Mouse (Mus musculus) megakaryocyte, embryonic 14.5 days (primary cell): ENCODE data around the gene Vps25. TPM values are rescaled to one million over a fixed set of nuclear protein-coding genes. Genes with fewer than 3 reads are reported as not detected.

Experiments
- H3K27me3 ChIP-seq: replicated peaks from 2 replicates; pipeline ENCODE3; 2012; ENCODE audit warnings: inconsistent platforms
- H3K36me3 ChIP-seq: replicated peaks from 2 replicates; pipeline ENCODE3; 2012; ENCODE audit warnings: low read length, inconsistent platforms, mixed read lengths
- H3K4me1 ChIP-seq: 2 replicates; pipeline ENCODE4 v1.6.1; 2012; ENCODE audit warnings: inconsistent platforms
- H3K4me3 ChIP-seq: replicated peaks from 2 replicates; pipeline ENCODE3; 2012; ENCODE audit warnings: moderate library complexity, mild to moderate bottlenecking, inconsistent platforms
- H3K9me3 ChIP-seq: 2 replicates; pipeline ENCODE4 v1.6.1; 2012; ENCODE audit warnings: inconsistent platforms
- FLI1 ChIP-seq: IDR thresholded peaks from 2 replicates; pipeline ENCODE4 v1.6.1; 2012; ENCODE audit warnings: low read length, inconsistent platforms, mixed read lengths
- GATA1 ChIP-seq: IDR thresholded peaks from 3 replicates; pipeline ENCODE4 v1.6.1; 2012; ENCODE audit warnings: mixed read lengths, low read length, inconsistent platforms, borderline replicate concordance
- polyA plus RNA-seq: library from polyadenylated mRNA; stranded (reverse); fragments of >175 nt; gene quantifications from 2 replicates; pipeline ENCODE4 v1.2.3, GENCODE M21; 2012; ENCODE audit warnings: low replicate concordance; ENCODE audit not compliant: insufficient read depth

Gene Vps25
- polyA plus RNA-seq, 1 experiment: 168 TPM

- no peak for TF ChIP-seq FLI1
- TF ChIP-seq GATA1: no peak
- peaks cover 5% of the 10 kb centered on the region for H3K9me3 ChIP-seq
- H3K4me3 ChIP-seq: no peak overlapping the region
- H3K36me3 ChIP-seq: peaks cover 26% of the 10 kb centered on the region
- peaks cover 44% of the 10 kb centered on the region for H3K27me3 ChIP-seq
- H3K4me1 ChIP-seq: peaks cover 63% of the 10 kb centered on the region
These were observed 18.9 kb downstream of the Vps25 start for GRCm38 (mm10) chr11:101272446-101272845.

- H3K27me3 ChIP-seq: peaks cover 24% of the 10 kb centered on the region
- peak overlapping the region; percentile 18 for H3K4me3 ChIP-seq
- TF ChIP-seq GATA1: no peak
- no peak for TF ChIP-seq FLI1
- H3K4me1 ChIP-seq: peaks cover 70% of the 10 kb centered on the region
- no peaks in the 10 kb centered on the region for H3K9me3 ChIP-seq
- H3K36me3 ChIP-seq: peaks cover 29% of the 10 kb centered on the region
These were observed 21.8 kb downstream of the Vps25 start for GRCm38 (mm10) chr11:101275309-101275708.

GRCm38 (mm10) chr11:101276319-101277070 is 23.0 kb downstream of the Vps25 start:
- peaks cover 29% of the 10 kb centered on the region for H3K36me3 ChIP-seq
- TF ChIP-seq FLI1 (no peak), GATA1 (no peak)
- no peaks in the 10 kb centered on the region for H3K9me3 ChIP-seq
- no peak overlapping the region for H3K4me3 ChIP-seq
- peaks cover 20% of the 10 kb centered on the region for H3K27me3 ChIP-seq
- peaks cover 58% of the 10 kb centered on the region for H3K4me1 ChIP-seq

- peaks cover 29% of the 10 kb centered on the region for H3K36me3 ChIP-seq
- H3K9me3 ChIP-seq: no peaks in the 10 kb centered on the region
- peaks cover 15% of the 10 kb centered on the region for H3K27me3 ChIP-seq
- H3K4me1 ChIP-seq: peaks cover 57% of the 10 kb centered on the region
- peak overlapping the region; percentile 98 for H3K4me3 ChIP-seq
- TF ChIP-seq FLI1: no peak
These were observed 24.1 kb downstream of the Vps25 start for GRCm38 (mm10) chr11:101277381-101278222.

- no peaks in the 10 kb centered on the region for H3K9me3 ChIP-seq
- TF ChIP-seq GATA1 (no peak), FLI1 (no peak)
- peak within 1 kb of the TSS; percentile 98 for H3K4me3 ChIP-seq
- H3K27me3 ChIP-seq: peaks cover 9% of the 10 kb centered on the region
- H3K36me3 ChIP-seq: peaks cover 28% of the 10 kb centered on the region
- peaks cover 55% of the 10 kb centered on the region for H3K4me1 ChIP-seq
These were observed 25.0 kb downstream of the Vps25 start, which contains the start of the genes Cntd1 and Coa3 for GRCm38 (mm10) chr11:101278223-101279192. Cntd1 (plus strand) TSS chr11:101279012. Coa3 (minus strand) TSS chr11:101279114.

GRCm38 (mm10) chr11:101279193-101279569 is 25.7 kb downstream of the Vps25 start:
- TF ChIP-seq FLI1 (no peak), GATA1 (no peak)
- Histone ChIP-seq H3K36me3 (peaks cover 26% of the 10 kb centered on the region), H3K27me3 (peaks cover 6% of the 10 kb centered on the region), H3K4me3 (peak overlapping the region; percentile 98), H3K9me3 (no peaks in the 10 kb centered on the region), H3K4me1 (peaks cover 49% of the 10 kb centered on the region)

- Histone ChIP-seq H3K36me3 (peaks cover 36% of the 10 kb centered on the region), H3K9me3 (no peaks in the 10 kb centered on the region), H3K4me1 (peaks cover 34% of the 10 kb centered on the region), H3K4me3 (peak overlapping the region; percentile 33), H3K27me3 (peaks cover 6% of the 10 kb centered on the region)
- TF ChIP-seq GATA1: no peak
- no peak for TF ChIP-seq FLI1
These were observed 27.3 kb downstream of the Vps25 start for GRCm38 (mm10) chr11:101280837-101281236.

- H3K36me3 ChIP-seq: peaks cover 36% of the 10 kb centered on the region
- H3K27me3 ChIP-seq: peaks cover 6% of the 10 kb centered on the region
- no peak overlapping the region for H3K4me3 ChIP-seq
- H3K9me3 ChIP-seq: no peaks in the 10 kb centered on the region
- TF ChIP-seq GATA1 (no peak), FLI1 (no peak)
- H3K4me1 ChIP-seq: peaks cover 13% of the 10 kb centered on the region
These were observed 29.4 kb downstream of the Vps25 start for GRCm38 (mm10) chr11:101282896-101283295.

GRCm38 (mm10) chr11:101283805-101284204 is 30.3 kb downstream of the Vps25 start:
- Histone ChIP-seq H3K36me3 (peaks cover 45% of the 10 kb centered on the region), H3K4me1 (peaks cover 6% of the 10 kb centered on the region; the same call in 1 of the 2 replicates), H3K27me3 (peaks cover 6% of the 10 kb centered on the region), H3K4me3 (no peak overlapping the region), H3K9me3 (no peaks in the 10 kb centered on the region)
- TF ChIP-seq GATA1 (no peak), FLI1 (no peak)
